Mouse (Mus musculus): ENCODE measurements around the gene Cdkn1b. TPM values are rescaled to one million over a fixed set of nuclear protein-coding genes. Genes with fewer than 3 reads are reported as not detected.
A peak's percentile ranks its signal among the peaks of the same experiment; 100 is the strongest.

Cdkn1b gene
- polyA plus RNA-seq, 1 experiment from 2014 or later = 24.4 TPM

DNA sequence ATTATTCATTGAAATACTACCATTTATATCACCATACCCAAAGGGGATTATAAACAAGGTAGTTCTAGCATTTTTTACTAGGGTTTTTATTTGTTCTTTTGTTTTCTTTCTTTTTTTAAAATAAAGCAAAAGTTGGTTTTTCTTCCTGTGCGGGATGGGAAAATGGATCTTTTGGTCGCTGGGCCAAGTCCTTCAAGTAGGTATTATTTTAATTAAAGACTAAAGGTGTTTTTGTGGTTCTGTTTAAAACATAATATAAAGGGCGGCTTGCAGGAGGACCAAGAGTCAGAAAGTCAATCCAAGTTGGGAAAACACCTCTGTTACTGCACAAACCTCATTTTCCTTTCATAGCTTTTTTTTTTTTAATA, 6.1 kb downstream of the Cdkn1b start:
- peak overlapping the region; percentile 75 for H3K4me3 ChIP-seq
- H3K9ac ChIP-seq = peak overlapping the region; percentile 50
- peak overlapping the region; percentile 91 for H3K4me2 ChIP-seq
- no peak for ATAC-seq (replicated peaks)
- H3K27me3 ChIP-seq (replicated peaks) = no peaks in the 10 kb centered on the region
- 12% methylated on average over 3 of the region's 3 CpGs for WGBS
- H3K4me1 ChIP-seq = peaks cover 43% of the 10 kb centered on the region
- peak overlapping the region; percentile 91; the same call in 1 of the 2 replicates for H3K27ac ChIP-seq
- no peaks in the 10 kb centered on the region for H3K9me3 ChIP-seq
- H3K36me3 ChIP-seq (replicated peaks) = no peaks in the 10 kb centered on the region

DNA sequence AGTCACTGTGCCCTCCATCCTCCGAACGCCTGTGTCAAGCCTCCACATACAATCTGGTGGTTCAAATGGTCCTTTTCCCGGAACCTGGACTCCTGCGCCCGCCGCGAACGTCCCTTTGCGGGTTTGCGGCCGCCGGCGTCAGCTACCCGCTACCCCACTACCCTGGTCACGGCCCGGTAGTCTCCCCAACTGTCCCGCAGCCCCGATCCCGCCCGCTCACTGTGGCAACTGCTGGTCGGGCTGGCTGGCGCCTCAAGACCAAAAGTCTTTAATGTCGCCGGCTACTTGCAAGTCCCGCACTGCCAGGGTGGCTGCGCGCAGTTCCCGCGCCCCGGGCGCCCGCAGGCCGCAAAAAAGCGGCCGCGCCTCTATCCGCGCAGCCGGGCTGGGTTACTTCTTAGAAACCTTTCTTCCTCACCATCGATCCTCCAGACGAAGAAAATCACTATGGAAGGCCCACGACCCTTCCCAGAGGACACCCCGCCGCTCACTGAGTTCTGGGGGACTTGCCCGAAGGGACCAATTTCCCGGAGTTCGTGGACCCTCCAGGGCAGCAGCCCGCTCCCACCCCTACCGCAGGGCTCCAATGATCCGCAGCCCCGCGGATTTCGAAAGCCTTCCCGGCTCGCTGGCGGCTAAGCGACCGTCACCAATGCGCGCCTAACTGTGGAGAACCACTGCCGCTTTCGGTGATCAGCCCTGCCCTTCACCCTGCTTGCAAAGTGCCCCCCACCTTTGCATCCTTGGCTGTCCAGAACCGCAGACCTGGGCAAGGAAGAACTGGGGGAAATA, 6.8 kb downstream of the Cdkn1b start:
- Histone ChIP-seq H3K27ac (peak overlapping the region; percentile 91), H3K4me3 (peak overlapping the region; percentile 75), H3K9me3 (no peaks in the 10 kb centered on the region), H3K27me3 (replicated peaks) (no peaks in the 10 kb centered on the region), H3K4me2 (peak overlapping the region; percentile 91), H3K36me3 (replicated peaks) (no peaks in the 10 kb centered on the region), H3K4me1 (peaks cover 38% of the 10 kb centered on the region), H3K9ac (peak overlapping the region; percentile 50)
- peak; percentile 52 for ATAC-seq (replicated peaks)
- WGBS = 1% methylated on average over 63 of the region's 63 CpGs

DNA sequence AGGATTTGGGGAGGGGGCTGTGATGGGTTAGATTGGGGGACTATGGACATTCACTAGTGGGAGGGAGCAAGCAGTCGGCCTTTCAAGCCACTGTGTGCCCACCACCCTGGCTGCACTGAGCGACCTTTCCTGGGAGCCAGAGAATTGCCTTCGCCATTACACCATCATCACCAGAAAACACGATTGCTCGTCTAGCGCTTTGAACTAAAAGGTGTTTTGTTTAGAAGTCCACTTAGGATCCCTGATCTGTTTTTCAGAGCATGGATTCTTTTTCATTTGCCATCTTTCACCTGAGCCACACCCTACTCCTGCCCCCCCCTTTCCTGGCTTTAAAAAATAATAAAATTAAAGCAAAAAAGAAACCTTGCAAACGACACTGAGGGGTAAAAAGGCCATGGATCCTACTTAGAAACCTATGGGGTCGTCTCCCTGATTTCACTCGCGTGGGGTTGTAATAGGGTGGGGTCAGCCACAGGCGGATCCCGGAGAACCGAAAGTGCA, 7.4 kb downstream of the Cdkn1b start:
- H3K9me3 ChIP-seq = no peaks in the 10 kb centered on the region
- peak overlapping the region; percentile 91 for H3K27ac ChIP-seq
- peaks cover 32% of the 10 kb centered on the region for H3K4me1 ChIP-seq
- H3K9ac ChIP-seq = peak overlapping the region; percentile 50
- 1% methylated on average over 13 of the region's 13 CpGs for WGBS
- peak overlapping the region; percentile 75 for H3K4me3 ChIP-seq
- no peaks in the 10 kb centered on the region for H3K27me3 ChIP-seq (replicated peaks)
- peak overlapping the region; percentile 91 for H3K4me2 ChIP-seq
- ATAC-seq (replicated peaks) = peak; percentile 28
- no peaks in the 10 kb centered on the region for H3K36me3 ChIP-seq (replicated peaks)

- Histone ChIP-seq H3K9ac (peak overlapping the region; percentile 50), H3K9me3 (no peaks in the 10 kb centered on the region), H3K36me3 (replicated peaks) (no peaks in the 10 kb centered on the region), H3K27me3 (replicated peaks) (no peaks in the 10 kb centered on the region), H3K4me2 (peak overlapping the region; percentile 91), H3K27ac (peak overlapping the region; percentile 91), H3K4me3 (peak overlapping the region; percentile 75), H3K4me1 (peaks cover 31% of the 10 kb centered on the region)
- under 1% methylated on average over 62 of the region's 63 CpGs for WGBS
- ATAC-seq (replicated peaks) = peak; percentile 86
These were observed 8.1 kb downstream of the Cdkn1b start for GRCm38 (mm10) chr6:134928096-134928888.

- under 1% methylated on average over 15 of the region's 15 CpGs for WGBS
- Histone ChIP-seq H3K4me1 (peaks cover 25% of the 10 kb centered on the region), H3K36me3 (replicated peaks) (no peaks in the 10 kb centered on the region), H3K9ac (peak overlapping the region; percentile 50; the same call in 1 of the 2 replicates), H3K27me3 (replicated peaks) (no peaks in the 10 kb centered on the region), H3K9me3 (no peaks in the 10 kb centered on the region), H3K4me2 (peak overlapping the region; percentile 91), H3K27ac (0 out of 2 replicates have a peak overlapping the region, but pooled peaks have one; percentile 42), H3K4me3 (peak overlapping the region; percentile 75)
- ATAC-seq (replicated peaks) = peak; percentile 37
These were observed 8.7 kb downstream of the Cdkn1b start for GRCm38 (mm10) chr6:134928889-134929310.

GRCm38 (mm10) chr6:134929926-134930325, 9.7 kb downstream of the Cdkn1b start:
- Histone ChIP-seq H3K4me2 (peak overlapping the region; percentile 22), H3K36me3 (replicated peaks) (no peaks in the 10 kb centered on the region), H3K27ac (no peak overlapping the region), H3K4me3 (peak overlapping the region; percentile 9), H3K4me1 (peaks cover 25% of the 10 kb centered on the region), H3K9ac (no peak overlapping the region), H3K9me3 (no peaks in the 10 kb centered on the region), H3K27me3 (replicated peaks) (no peaks in the 10 kb centered on the region)
- no peak for ATAC-seq (replicated peaks)
- WGBS = 42% methylated on average over 4 of the region's 4 CpGs

GRCm38 (mm10) chr6:134930383-134930782, 10.2 kb downstream of the Cdkn1b start:
- Histone ChIP-seq H3K36me3 (replicated peaks) (no peaks in the 10 kb centered on the region), H3K27me3 (replicated peaks) (no peaks in the 10 kb centered on the region), H3K27ac (no peak overlapping the region), H3K4me2 (peak overlapping the region; percentile 22; the same call in 1 of the 2 replicates), H3K9me3 (no peaks in the 10 kb centered on the region), H3K4me1 (peaks cover 25% of the 10 kb centered on the region), H3K4me3 (no peak overlapping the region), H3K9ac (no peak overlapping the region)
- no peak for ATAC-seq (replicated peaks)
- 73% methylated on average over 7 of the region's 7 CpGs for WGBS

GRCm38 (mm10) chr6:134931146-134931545, 10.9 kb downstream of the Cdkn1b start:
- no peaks in the 10 kb centered on the region for H3K36me3 ChIP-seq (replicated peaks)
- no peak overlapping the region for H3K27ac ChIP-seq
- peaks cover 25% of the 10 kb centered on the region for H3K4me1 ChIP-seq
- no peaks in the 10 kb centered on the region for H3K9me3 ChIP-seq
- H3K4me2 ChIP-seq = no peak overlapping the region
- H3K4me3 ChIP-seq = no peak overlapping the region
- 84% methylated on average over 3 of the region's 3 CpGs for WGBS
- no peak for ATAC-seq (replicated peaks)
- no peak overlapping the region for H3K9ac ChIP-seq
- no peaks in the 10 kb centered on the region for H3K27me3 ChIP-seq (replicated peaks)

- Histone ChIP-seq H3K9me3 (no peaks in the 10 kb centered on the region), H3K27me3 (replicated peaks) (no peaks in the 10 kb centered on the region), H3K4me2 (no peak overlapping the region), H3K9ac (no peak overlapping the region), H3K4me1 (peaks cover 11% of the 10 kb centered on the region), H3K4me3 (no peak overlapping the region), H3K36me3 (replicated peaks) (no peaks in the 10 kb centered on the region), H3K27ac (no peak overlapping the region)
- WGBS = 79% methylated on average over 12 of the region's 12 CpGs
- ATAC-seq (replicated peaks) = no peak
These were observed 12.4 kb downstream of the Cdkn1b start for GRCm38 (mm10) chr6:134932486-134933206.

GRCm38 (mm10) chr6:134933207-134933558, 13.0 kb downstream of the Cdkn1b start:
- ATAC-seq (replicated peaks) = no peak
- 80% methylated on average over 2 of the region's 2 CpGs for WGBS
- no peaks in the 10 kb centered on the region for H3K27me3 ChIP-seq (replicated peaks)

DNA sequence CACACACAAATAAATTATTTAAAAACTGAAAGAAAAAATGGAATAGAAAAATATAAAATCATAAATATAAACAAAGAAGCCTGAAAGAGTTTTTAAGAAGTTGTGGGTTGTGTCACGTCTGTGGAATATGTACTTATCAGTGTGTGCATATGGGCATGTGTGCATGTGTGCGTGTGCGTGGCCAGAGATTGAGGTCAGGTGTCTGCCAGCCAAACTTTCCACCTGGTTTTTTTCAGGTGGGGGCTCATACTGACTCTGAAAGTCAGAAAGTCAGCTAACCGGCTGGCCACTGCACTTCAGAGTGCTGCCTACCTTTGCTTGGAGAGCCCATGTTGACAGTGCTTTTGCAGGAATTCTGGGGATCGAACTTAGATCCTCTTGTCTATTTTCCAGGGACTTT, 14.1 kb downstream of the Cdkn1b start:
- 96% methylated on average over 5 of the region's 5 CpGs for WGBS
- ATAC-seq (replicated peaks) = no peak
- Histone ChIP-seq H3K9me3 (no peaks in the 10 kb centered on the region), H3K36me3 (replicated peaks) (no peaks in the 10 kb centered on the region), H3K27me3 (replicated peaks) (no peaks in the 10 kb centered on the region), H3K27ac (no peak overlapping the region), H3K4me2 (no peak overlapping the region), H3K4me1 (peaks cover 4% of the 10 kb centered on the region; the same call in 1 of the 2 replicates), H3K9ac (no peak overlapping the region), H3K4me3 (no peak overlapping the region)

More at GRCm38 (mm10) chr6:134933207-134933558, 13.0 kb downstream of the Cdkn1b start:
- H3K27ac ChIP-seq = no peak overlapping the region
- no peaks in the 10 kb centered on the region for H3K36me3 ChIP-seq (replicated peaks)
- peaks cover 8% of the 10 kb centered on the region; the same call in 1 of the 2 replicates for H3K4me1 ChIP-seq
- H3K4me2 ChIP-seq = no peak overlapping the region
- no peaks in the 10 kb centered on the region for H3K9me3 ChIP-seq
- H3K4me3 ChIP-seq = no peak overlapping the region
- H3K9ac ChIP-seq = no peak overlapping the region

DNA sequence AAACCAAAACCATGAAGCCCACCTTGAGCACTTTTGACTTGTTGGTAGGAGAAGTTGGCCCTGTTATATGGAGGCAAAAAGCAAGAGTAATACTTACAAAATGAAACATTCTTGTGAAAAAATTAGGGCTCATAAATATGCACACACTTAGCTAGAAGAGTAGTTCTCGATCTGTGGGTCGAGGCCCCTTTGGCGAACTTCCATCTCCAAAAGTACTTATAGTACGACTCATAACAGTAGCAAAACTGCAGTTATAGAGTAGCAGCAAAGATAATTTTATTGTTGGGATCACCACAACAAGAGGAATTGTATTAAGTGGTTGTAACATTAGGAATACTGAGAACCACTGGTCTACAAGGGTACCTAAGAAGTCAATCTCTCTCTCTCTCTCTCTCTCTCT, 19.6 kb downstream of the Cdkn1b start:
- Histone ChIP-seq H3K4me3 (no peak overlapping the region), H3K36me3 (replicated peaks) (no peaks in the 10 kb centered on the region), H3K4me1 (no peaks in the 10 kb centered on the region), H3K27ac (no peak overlapping the region), H3K27me3 (replicated peaks) (no peaks in the 10 kb centered on the region), H3K4me2 (no peak overlapping the region), H3K9me3 (no peaks in the 10 kb centered on the region), H3K9ac (no peak overlapping the region)
- 89% methylated on average over 4 of the region's 4 CpGs for WGBS
- ATAC-seq (replicated peaks) = no peak
